Mouse (Mus musculus): ENCODE results near the gene Spryd4.
"Not testable (repeated sequence)": the region's sequence is repeated elsewhere in the genome, so short reads cannot be mapped to it uniquely, and the experiment has no call there.

The Spryd4 gene

GRCm38 (mm10) chr10:128187181-128187605 is 24.4 kb downstream of the Spryd4 start:
- no peak for DNase-seq (ENCODE audit: low spot score in 2 of 2)

GRCm38 (mm10) chr10:128185959-128186358 is 25.6 kb downstream of the Spryd4 start:
- peak; percentile 63 to 76 for DNase-seq (ENCODE audit: low spot score in 2 of 2)

- no peak for DNase-seq (ENCODE audit: low spot score in 2 of 2)
Observed at GRCm38 (mm10) chr10:128185277-128185940, 26.2 kb downstream of the Spryd4 start.

- DNase-seq (ENCODE audit: low spot score in 2 of 2): no peak
Observed at GRCm38 (mm10) chr10:128184296-128184695, 27.3 kb downstream of the Spryd4 start.

GRCm38 (mm10) chr10:128179989-128180388 is 31.6 kb downstream of the Spryd4 start, which contains the start of gene Rbms2:
Gene Rbms2, minus strand, starts transcription at chr10:128180297.
- DNase-seq (ENCODE audit: low spot score in 2 of 2): no peak

GRCm38 (mm10) chr10:128177316-128177715 is 34.3 kb downstream of the Spryd4 start:
- DNase-seq (ENCODE audit: low spot score in 2 of 2): no peak

- peak; percentile 45 to 49 for DNase-seq (ENCODE audit: low spot score in 2 of 2)
Observed at GRCm38 (mm10) chr10:128175996-128176755, 35.4 kb downstream of the Spryd4 start.

- no peak for DNase-seq (ENCODE audit: low spot score in 2 of 2)
Observed at GRCm38 (mm10) chr10:128175302-128175701, 36.3 kb downstream of the Spryd4 start.

GRCm38 (mm10) chr10:128171348-128171747 is 40.3 kb downstream of the Spryd4 start:
- not testable (repeated sequence) for DNase-seq (ENCODE audit: low spot score in 2 of 2)

- no peak for DNase-seq (ENCODE audit: low spot score in 2 of 2)
Observed at GRCm38 (mm10) chr10:128167091-128167490, 44.5 kb downstream of the Spryd4 start.

GRCm38 (mm10) chr10:128165726-128166125 is 45.9 kb downstream of the Spryd4 start:
- not testable (repeated sequence) for DNase-seq (ENCODE audit: low spot score in 2 of 2)
